Mouse (Mus musculus) ES-Bruce4 (cell line): ENCODE measurements around the gene Slc25a21.

Experiments used
- CTCF ChIP-seq: IDR thresholded peaks from one replicate; pipeline ENCODE4 v1.8.1; 2011; ENCODE audit warnings: low read depth, low read length
- POLR2A ChIP-seq: IDR thresholded peaks from one replicate; pipeline ENCODE4 v1.8.1; 2011; ENCODE audit warnings: low read length; ENCODE audit not compliant: insufficient read depth

DNA sequence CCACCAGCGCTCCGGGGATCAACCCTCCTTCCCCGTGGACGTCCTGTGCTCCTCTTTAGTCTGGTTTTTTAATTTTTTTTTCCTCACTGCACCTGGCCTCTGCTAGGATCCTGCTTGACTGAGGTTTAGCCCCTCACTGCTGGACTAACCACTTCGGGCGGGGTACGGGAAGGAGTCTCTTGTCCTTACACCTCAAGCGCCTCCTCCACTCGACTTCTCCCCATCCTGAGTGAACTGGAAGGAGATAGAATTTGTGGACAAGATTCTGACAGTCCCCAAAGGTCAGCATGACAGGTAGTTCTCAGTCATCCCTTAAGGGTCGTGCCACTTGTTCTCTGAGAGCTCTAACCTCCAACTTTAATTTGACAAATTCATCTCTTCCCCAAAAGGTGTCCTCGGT, 502.3 kb downstream of the Slc25a21 start:
- TF ChIP-seq POLR2A (no peak), CTCF (no peak)
